Mouse (Mus musculus) liver, adult 2 months (tissue): ENCODE measurements around the gene Rras. TPM values are rescaled to one million over a fixed set of nuclear protein-coding genes. Genes with fewer than 3 reads are reported as not detected.

ENCODE experiments used
- DNase-seq: peaks from one replicate; pipeline ENCODE4 v3.0.0-alpha.2; 2011; ENCODE audit warnings: low read depth, low spot score; ENCODE audit errors: extremely low read depth
- H3K27ac ChIP-seq: fragments of 200-500 bp; replicated peaks from 2 replicates; pipeline ENCODE4 v1.5.1; 2012; ENCODE audit warnings: low read depth, mild to moderate bottlenecking, control low read depth, inconsistent platforms, low read length; ENCODE audit not compliant: insufficient read depth
- H3K27me3 ChIP-seq: fragments of 200-500 bp; 2 replicates; pipeline ENCODE4 v1.6.1; 2012; ENCODE audit warnings: mild to moderate bottlenecking, moderate library complexity, low read length, inconsistent platforms; ENCODE audit not compliant: control insufficient read depth, insufficient read depth
- H3K36me3 ChIP-seq: fragments of 200-500 bp; 2 replicates; pipeline ENCODE4 v1.6.1; 2012; ENCODE audit warnings: low read length, inconsistent platforms; ENCODE audit not compliant: control insufficient read depth, insufficient read depth
- H3K4me1 ChIP-seq: fragments of 200-500 bp; 2 replicates; pipeline ENCODE4 v1.6.1; 2011; ENCODE audit warnings: low read length; ENCODE audit not compliant: control insufficient read depth, insufficient read depth
- H3K4me3 ChIP-seq: fragments of 200-500 bp; 2 replicates; pipeline ENCODE4 v1.5.1; 2011; ENCODE audit warnings: low read depth, mild to moderate bottlenecking, control low read depth, low read length, moderate library complexity; ENCODE audit not compliant: insufficient read depth
- H3K79me2 ChIP-seq: fragments of 200-500 bp; 2 replicates; pipeline ENCODE4 v1.6.1; 2012; ENCODE audit warnings: inconsistent platforms, mild to moderate bottlenecking, low read length, moderate library complexity; ENCODE audit not compliant: control insufficient read depth, insufficient read depth
- H3K9ac ChIP-seq: fragments of 200-500 bp; 2 replicates; pipeline ENCODE4 v1.6.1; 2012; ENCODE audit warnings: low read depth, mild to moderate bottlenecking, control low read depth, inconsistent platforms, low read length
- CTCF ChIP-seq: fragments of 200-500 bp; IDR thresholded peaks from 2 replicates; pipeline ENCODE4 v1.5.1; 2011; ENCODE audit warnings: low read depth, low read length, control low read depth
- POLR2A ChIP-seq: fragments of 200-500 bp; IDR thresholded peaks from 2 replicates; pipeline ENCODE4 v1.6.1; 2011; ENCODE audit warnings: low read length, control low read depth; ENCODE audit not compliant: insufficient read depth; ENCODE audit errors: extremely low read depth
- WGBS: fragments of 180-500 bp; shearing (Covaris S2); methylation state at CpG from one replicate; pipeline ENCODE4 v1.1.7; 2018; 5-methylcytosine and 5-hydroxymethylcytosine counted together
- polyA plus RNA-seq: library from polyadenylated mRNA; depleted of rRNA; stranded (reverse); fragments of >200 nt; gene quantifications from 2 replicates; pipeline ENCODE4 v1.2.3, GENCODE M21; 2012
- total RNA-seq: library from RNA; depleted of rRNA; stranded (reverse); fragments of >200 nt; gene quantifications from 2 replicates; pipeline ENCODE4 v1.2.3, GENCODE M21; 2014

Rras gene
- total and polyA plus RNA-seq, 2 experiments: 8.9 to 54.9 TPM

- 88% methylated on average over 6 of the region's 6 CpGs for WGBS
- H3K79me2 ChIP-seq: peaks cover 9% of the 10 kb centered on the region
- H3K27ac ChIP-seq: no peak overlapping the region
- H3K4me1 ChIP-seq: peaks cover 8% of the 10 kb centered on the region
- no peak overlapping the region for H3K9ac ChIP-seq
- H3K4me3 ChIP-seq: no peak overlapping the region
- TF ChIP-seq CTCF: no peak
- no peak for TF ChIP-seq POLR2A
- DNase-seq: no peak
- H3K36me3 ChIP-seq: no peaks in the 10 kb centered on the region
- no peaks in the 10 kb centered on the region for H3K27me3 ChIP-seq
Measured at GRCm38 (mm10) chr7:45060632-45061122, 42.9 kb downstream of the Rras start.

GRCm38 (mm10) chr7:45061532-45062075 lies 43.8 kb downstream of the Rras start:
- peak overlapping the region; percentile 34 for H3K4me3 ChIP-seq
- peaks cover 8% of the 10 kb centered on the region for H3K4me1 ChIP-seq
- peak; percentile 81 for DNase-seq
- peak overlapping the region; percentile 67 for H3K27ac ChIP-seq
- 6% methylated on average over 11 of the region's 11 CpGs for WGBS
- no peaks in the 10 kb centered on the region for H3K36me3 ChIP-seq
- peaks cover 9% of the 10 kb centered on the region for H3K79me2 ChIP-seq
- no peaks in the 10 kb centered on the region for H3K27me3 ChIP-seq
- TF ChIP-seq POLR2A (no peak), CTCF (no peak)
- H3K9ac ChIP-seq: peak overlapping the region; percentile 65

GRCm38 (mm10) chr7:45062239-45062835 lies 44.6 kb downstream of the Rras start, which contains the start of the genes Nosip and Prrg2:
Nosip (plus strand) TSS chr7:45062429.
Prrg2 (minus strand) TSS chr7:45062677.
- WGBS: under 1% methylated on average over 31 of the region's 31 CpGs
- Histone ChIP-seq H3K27ac (peak within 1 kb of the TSS; percentile 97), H3K4me3 (peak within 1 kb of the TSS; percentile 66), H3K36me3 (no peaks in the 10 kb centered on the region), H3K4me1 (peaks cover 8% of the 10 kb centered on the region), H3K9ac (peak within 1 kb of the TSS; percentile 83), H3K79me2 (peaks cover 9% of the 10 kb centered on the region), H3K27me3 (no peaks in the 10 kb centered on the region)
- DNase-seq: peak; percentile 97
- no peak for TF ChIP-seq CTCF
- no peak for TF ChIP-seq POLR2A

- no peak overlapping the region for H3K4me3 ChIP-seq
- DNase-seq: no peak
- TF ChIP-seq POLR2A (no peak), CTCF (no peak)
- peaks cover 29% of the 10 kb centered on the region for H3K79me2 ChIP-seq
- peaks cover 8% of the 10 kb centered on the region for H3K4me1 ChIP-seq
- H3K36me3 ChIP-seq: no peaks in the 10 kb centered on the region
- no peaks in the 10 kb centered on the region for H3K27me3 ChIP-seq
- WGBS: 83% methylated on average over 4 of the region's 4 CpGs
- no peak overlapping the region for H3K27ac ChIP-seq
- no peak overlapping the region for H3K9ac ChIP-seq
Measured at GRCm38 (mm10) chr7:45067190-45067999, 49.6 kb downstream of the Rras start.

GRCm38 (mm10) chr7:45068000-45068318 lies 50.2 kb downstream of the Rras start:
- Histone ChIP-seq H3K27me3 (no peaks in the 10 kb centered on the region), H3K4me1 (peaks cover 12% of the 10 kb centered on the region), H3K27ac (no peak overlapping the region), H3K79me2 (peaks cover 29% of the 10 kb centered on the region), H3K36me3 (no peaks in the 10 kb centered on the region), H3K9ac (no peak overlapping the region), H3K4me3 (no peak overlapping the region)
- peak; percentile 51 for DNase-seq
- TF ChIP-seq CTCF (peak; percentile 92), POLR2A (no peak)
- WGBS: 33% methylated on average over 5 of the region's 5 CpGs
